Mouse (Mus musculus) lung, embryonic 15.5 days (tissue): ENCODE measurements around the gene Ctnna3. TPM values are rescaled to one million over a fixed set of nuclear protein-coding genes. Genes with fewer than 3 reads are reported as not detected.

Source experiments
- ATAC-seq: fragments of 200-750 bp; cut with Nextera tagmentation; 2 replicates; pipeline ENCODE4 v1.8.0; 2017; ENCODE audit warnings: moderate number of reproducible peaks, borderline replicate concordance; ENCODE audit not compliant: low FRiP score, low TSS enrichment; ENCODE audit errors: extremely low read depth
- H3K27ac ChIP-seq: fragments of 300-500 bp; sonication (generic); 2 replicates; pipeline ENCODE4 v1.5.1; 2015; ENCODE audit warnings: moderate library complexity, mild to moderate bottlenecking, inconsistent platforms
- H3K27me3 ChIP-seq: fragments of 300-500 bp; sonication (generic); 2 replicates; pipeline ENCODE4 v1.6.1; 2015; ENCODE audit warnings: inconsistent platforms
- H3K36me3 ChIP-seq: fragments of 300-500 bp; sonication (generic); 2 replicates; pipeline ENCODE4 v1.6.1; 2015; ENCODE audit warnings: inconsistent platforms
- H3K4me1 ChIP-seq: fragments of 300-500 bp; sonication (generic); 2 replicates; pipeline ENCODE4 v1.6.1; 2015; ENCODE audit warnings: inconsistent platforms
- H3K4me2 ChIP-seq: fragments of 300-500 bp; sonication (generic); 2 replicates; pipeline ENCODE4 v1.6.1; 2015; ENCODE audit warnings: inconsistent platforms, mild to moderate bottlenecking, moderate library complexity
- H3K4me3 ChIP-seq: fragments of 300-500 bp; sonication (generic); 2 replicates; pipeline ENCODE4 v1.5.1; 2015; ENCODE audit warnings: mild to moderate bottlenecking, inconsistent platforms
- H3K9ac ChIP-seq: fragments of 300-500 bp; sonication (generic); 2 replicates; pipeline ENCODE4 v1.6.1; 2015; ENCODE audit warnings: inconsistent platforms
- H3K9me3 ChIP-seq: fragments of 300-500 bp; sonication (generic); 2 replicates; pipeline ENCODE4 v1.6.1; 2016; ENCODE audit warnings: inconsistent platforms
- WGBS: fragments of 180-500 bp; shearing (Covaris S2); methylation state at CpG from one replicate; pipeline ENCODE4 v1.1.7; 2015; 5-methylcytosine and 5-hydroxymethylcytosine counted together
- polyA plus RNA-seq: library from polyadenylated mRNA; unstranded; fragments of >200 nt; fragmentation: Nextera tagmentation; extraction: Ambion mirVana; gene quantifications from 2 replicates; pipeline ENCODE4 v1.2.1, GENCODE M21; 2015

Gene Ctnna3
- polyA plus RNA-seq, 1 experiment from 2014 or later: 1.2 TPM

DNA sequence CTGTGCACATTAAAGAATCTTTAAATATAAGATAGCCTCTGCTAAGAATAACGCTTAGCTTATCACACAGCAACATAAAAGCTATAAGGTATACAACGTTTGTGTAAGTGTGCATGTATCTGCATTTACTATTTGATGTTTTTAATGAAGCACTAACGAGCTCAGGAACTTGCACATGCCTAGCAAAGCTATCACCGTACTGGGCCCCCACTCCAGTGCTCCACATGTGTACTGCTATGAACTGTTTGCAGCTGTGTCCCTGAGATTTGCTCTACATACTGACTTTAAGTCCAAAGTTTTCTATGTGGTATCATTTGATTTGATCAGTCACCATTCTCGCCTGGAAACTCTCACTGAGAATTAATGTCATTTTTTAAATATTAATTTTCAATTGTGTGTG lies 549.1 kb downstream of the Ctnna3 start:
- WGBS: 59% methylated on average over 5 of the region's 5 CpGs

DNA sequence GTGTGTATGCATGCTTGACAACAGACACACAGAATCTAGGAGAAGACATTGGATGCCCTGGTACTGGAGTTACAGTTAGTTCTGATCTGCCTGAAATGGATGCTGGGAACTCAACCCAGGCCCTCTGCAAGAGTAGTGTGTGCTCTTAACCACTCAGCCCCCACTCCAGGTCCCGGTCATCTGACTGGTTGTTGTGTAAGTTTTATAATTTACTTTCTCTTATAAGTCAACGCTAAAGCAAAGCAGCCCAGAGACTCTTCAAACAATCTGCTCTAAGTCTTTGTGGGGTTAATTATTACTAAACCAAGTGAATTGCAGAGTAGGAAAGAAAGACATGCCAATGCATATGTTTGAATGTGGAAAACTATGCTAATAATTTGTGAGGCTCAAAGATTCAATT lies 549.5 kb downstream of the Ctnna3 start:
- H3K4me1 ChIP-seq: peaks cover 19% of the 10 kb centered on the region
- H3K9ac ChIP-seq: no peak overlapping the region
- no peak overlapping the region for H3K4me3 ChIP-seq
- no peaks in the 10 kb centered on the region for H3K27me3 ChIP-seq
- no peaks in the 10 kb centered on the region for H3K36me3 ChIP-seq
- H3K27ac ChIP-seq: no peak overlapping the region
- no peaks in the 10 kb centered on the region for H3K9me3 ChIP-seq
- 56% methylated on average over 2 of the region's 2 CpGs for WGBS
- ATAC-seq: no peak
- H3K4me2 ChIP-seq: no peak overlapping the region

More for the DNA sequence above, 549.1 kb downstream of the Ctnna3 start:
- Histone ChIP-seq H3K27ac (no peak overlapping the region), H3K4me3 (no peak overlapping the region), H3K9ac (no peak overlapping the region), H3K4me2 (no peak overlapping the region), H3K9me3 (no peaks in the 10 kb centered on the region), H3K36me3 (no peaks in the 10 kb centered on the region), H3K4me1 (peaks cover 19% of the 10 kb centered on the region), H3K27me3 (no peaks in the 10 kb centered on the region)
- ATAC-seq: no peak

DNA sequence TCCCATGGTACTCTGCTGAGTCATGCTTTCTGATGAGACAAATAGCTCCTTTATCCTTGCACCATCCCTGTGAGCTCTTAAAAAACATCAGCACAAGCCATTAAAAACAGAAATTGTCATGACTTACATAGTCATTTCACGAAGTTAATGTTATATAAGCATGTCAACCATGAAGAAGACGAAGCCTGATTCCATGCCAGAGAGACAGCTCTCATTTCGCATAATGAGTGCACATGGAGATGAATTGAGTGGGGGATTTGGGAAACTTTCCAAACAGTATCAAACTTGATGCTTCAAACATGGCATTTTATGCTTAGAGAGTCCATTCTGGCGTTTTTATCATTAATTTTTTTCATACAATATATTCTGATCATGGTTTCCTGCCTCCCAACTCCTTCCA lies 555.7 kb downstream of the Ctnna3 start:
- Histone ChIP-seq H3K4me2 (no peak overlapping the region), H3K9me3 (no peaks in the 10 kb centered on the region), H3K27ac (no peak overlapping the region), H3K4me1 (no peaks in the 10 kb centered on the region), H3K4me3 (no peak overlapping the region), H3K9ac (no peak overlapping the region), H3K27me3 (no peaks in the 10 kb centered on the region), H3K36me3 (no peaks in the 10 kb centered on the region)
- WGBS: 63% methylated on average over 4 of the region's 4 CpGs
- ATAC-seq: no peak

DNA sequence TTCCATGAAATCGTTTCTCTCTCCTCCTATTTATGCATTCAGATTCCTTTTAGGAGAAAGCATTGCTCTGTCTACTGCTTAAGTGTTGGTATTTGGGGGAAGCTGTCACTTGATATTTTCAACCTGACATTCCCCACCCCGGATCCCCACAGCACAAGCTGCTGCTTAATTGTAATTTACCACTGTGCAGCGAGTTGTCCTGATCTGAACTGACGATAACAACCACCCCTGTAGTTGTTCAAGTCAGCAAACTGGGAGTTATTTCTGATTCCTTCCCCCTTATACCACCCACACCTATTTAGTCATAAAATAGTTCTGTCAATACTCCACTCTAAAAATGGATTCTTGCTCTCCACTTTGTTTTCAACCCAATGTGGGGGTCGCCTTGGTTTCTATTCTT lies 564.4 kb downstream of the Ctnna3 start:
- WGBS: 69% methylated on average over 5 of the region's 5 CpGs
- Histone ChIP-seq H3K9me3 (no peaks in the 10 kb centered on the region), H3K4me3 (no peak overlapping the region), H3K9ac (no peak overlapping the region), H3K4me2 (no peak overlapping the region), H3K4me1 (no peaks in the 10 kb centered on the region), H3K27ac (no peak overlapping the region), H3K27me3 (no peaks in the 10 kb centered on the region), H3K36me3 (no peaks in the 10 kb centered on the region)
- ATAC-seq: no peak

DNA sequence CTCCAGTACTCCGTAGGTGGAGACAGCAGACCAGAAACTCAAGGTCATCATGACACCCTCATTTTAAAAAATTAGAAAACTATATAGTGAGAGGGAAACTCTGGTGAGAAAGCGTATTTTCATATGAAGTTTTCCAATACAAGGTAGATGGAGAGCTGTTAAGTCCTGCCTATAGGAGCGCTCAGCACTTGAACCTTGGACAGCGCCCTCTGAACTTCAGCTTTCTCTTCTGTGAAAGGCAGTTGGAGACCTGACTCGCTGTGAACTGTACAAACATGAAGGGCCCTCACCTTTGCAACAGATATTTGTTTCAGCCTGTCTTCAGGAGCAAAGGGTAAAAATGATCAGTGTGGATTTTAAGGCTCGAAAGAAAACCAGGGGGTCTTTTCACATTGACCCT lies 571.6 kb downstream of the Ctnna3 start:
- 61% methylated on average over 6 of the region's 6 CpGs for WGBS
- Histone ChIP-seq H3K9me3 (no peaks in the 10 kb centered on the region), H3K4me3 (no peak overlapping the region), H3K4me2 (no peak overlapping the region), H3K27me3 (no peaks in the 10 kb centered on the region), H3K4me1 (no peaks in the 10 kb centered on the region), H3K27ac (no peak overlapping the region), H3K36me3 (no peaks in the 10 kb centered on the region), H3K9ac (no peak overlapping the region)
- ATAC-seq: no peak

DNA sequence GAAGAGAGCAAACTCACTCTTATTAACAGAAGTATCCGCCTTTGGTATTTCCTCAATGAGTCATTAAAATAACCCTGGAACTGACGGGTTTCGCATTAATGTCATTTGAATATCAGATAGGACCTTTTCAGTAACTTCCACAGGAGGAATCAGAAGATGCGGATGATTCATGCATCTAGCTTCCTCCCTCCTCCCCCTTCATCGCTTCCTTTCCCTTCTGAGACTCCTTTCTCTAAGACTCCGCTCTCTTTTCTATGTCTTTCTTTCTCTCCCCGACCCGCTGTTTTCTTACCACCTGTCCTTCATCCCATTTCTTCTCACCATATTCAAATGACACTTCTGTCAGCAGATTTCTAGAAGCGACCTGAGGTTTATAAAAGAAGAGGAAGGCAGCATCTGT lies 572.1 kb downstream of the Ctnna3 start:
- Histone ChIP-seq H3K4me2 (no peak overlapping the region), H3K27me3 (no peaks in the 10 kb centered on the region), H3K9me3 (no peaks in the 10 kb centered on the region), H3K36me3 (no peaks in the 10 kb centered on the region), H3K27ac (no peak overlapping the region), H3K4me3 (no peak overlapping the region), H3K9ac (no peak overlapping the region), H3K4me1 (no peaks in the 10 kb centered on the region)
- no peak for ATAC-seq
- 72% methylated on average over 9 of the region's 9 CpGs for WGBS

DNA sequence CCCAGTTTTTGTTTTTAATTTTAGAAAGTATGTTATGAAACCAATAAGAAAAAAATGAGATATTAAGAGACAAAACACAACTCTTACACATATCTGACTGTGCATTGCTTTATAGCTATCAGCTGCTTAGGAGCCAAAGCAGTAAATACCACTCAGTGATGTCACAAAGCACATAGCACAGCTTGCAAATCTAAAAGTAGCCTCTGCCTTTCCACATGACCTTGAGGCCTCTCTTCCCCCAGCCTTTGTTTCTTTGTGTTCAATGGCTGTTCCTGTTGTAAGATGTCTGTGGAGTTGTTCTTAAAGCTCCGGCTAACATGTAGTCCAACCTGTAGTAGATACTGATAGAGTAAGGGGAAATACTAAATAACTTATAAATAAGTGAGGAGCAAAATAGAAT lies 590.4 kb downstream of the Ctnna3 start:
- Histone ChIP-seq H3K9ac (no peak overlapping the region), H3K4me1 (no peaks in the 10 kb centered on the region), H3K9me3 (no peaks in the 10 kb centered on the region), H3K27ac (no peak overlapping the region), H3K36me3 (no peaks in the 10 kb centered on the region), H3K4me2 (no peak overlapping the region), H3K4me3 (no peak overlapping the region), H3K27me3 (no peaks in the 10 kb centered on the region)
- WGBS: 96% methylated on average over 1 of the region's 1 CpGs
- ATAC-seq: no peak

DNA sequence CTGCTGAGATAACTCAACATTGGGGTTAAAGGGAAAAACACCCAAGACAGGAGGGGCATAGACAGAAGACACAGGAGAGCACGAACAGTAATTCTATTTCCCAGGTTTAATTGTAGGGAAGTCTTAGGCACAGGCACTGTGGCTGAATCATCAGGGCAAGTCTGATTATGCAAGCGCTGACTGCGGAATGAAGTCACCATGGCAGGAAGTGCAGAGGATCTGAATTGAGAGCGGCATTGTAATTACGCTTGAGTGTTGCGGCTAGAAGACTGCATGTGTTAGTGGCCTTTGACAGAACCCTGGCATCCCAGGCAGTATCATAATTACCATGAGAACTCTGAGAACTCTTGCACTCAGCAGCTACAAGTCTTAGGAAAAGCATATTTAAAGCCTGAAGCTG lies 593.4 kb downstream of the Ctnna3 start:
- WGBS: 66% methylated on average over 6 of the region's 6 CpGs
- no peak overlapping the region for H3K4me2 ChIP-seq
- H3K36me3 ChIP-seq: no peaks in the 10 kb centered on the region
- H3K9ac ChIP-seq: no peak overlapping the region
- no peaks in the 10 kb centered on the region for H3K4me1 ChIP-seq
- H3K9me3 ChIP-seq: no peaks in the 10 kb centered on the region
- no peak overlapping the region for H3K27ac ChIP-seq
- H3K27me3 ChIP-seq: no peaks in the 10 kb centered on the region
- H3K4me3 ChIP-seq: no peak overlapping the region
- no peak for ATAC-seq

DNA sequence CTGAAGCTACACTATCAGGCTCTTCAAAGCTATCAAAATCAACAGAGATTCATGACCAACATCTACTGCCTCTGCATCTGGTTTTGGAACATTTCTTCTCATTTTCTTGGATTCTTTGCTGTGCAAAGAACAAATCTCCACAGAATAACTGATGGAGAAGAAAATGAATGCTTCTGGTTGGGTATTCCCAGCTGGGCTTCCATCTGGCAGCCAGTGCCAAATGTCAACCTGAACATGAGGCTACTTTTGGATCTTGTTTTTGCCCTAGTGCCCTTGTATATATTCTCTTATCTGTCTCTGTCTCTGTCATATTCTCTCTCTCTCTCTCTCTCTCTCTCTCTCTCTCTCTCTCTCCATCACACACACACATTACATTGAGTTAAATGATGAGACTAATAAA lies 601.0 kb downstream of the Ctnna3 start:
- Histone ChIP-seq H3K4me2 (no peak overlapping the region), H3K9ac (no peak overlapping the region), H3K9me3 (no peaks in the 10 kb centered on the region), H3K36me3 (no peaks in the 10 kb centered on the region), H3K27ac (no peak overlapping the region), H3K27me3 (no peaks in the 10 kb centered on the region), H3K4me3 (no peak overlapping the region), H3K4me1 (no peaks in the 10 kb centered on the region)
- ATAC-seq: no peak

DNA sequence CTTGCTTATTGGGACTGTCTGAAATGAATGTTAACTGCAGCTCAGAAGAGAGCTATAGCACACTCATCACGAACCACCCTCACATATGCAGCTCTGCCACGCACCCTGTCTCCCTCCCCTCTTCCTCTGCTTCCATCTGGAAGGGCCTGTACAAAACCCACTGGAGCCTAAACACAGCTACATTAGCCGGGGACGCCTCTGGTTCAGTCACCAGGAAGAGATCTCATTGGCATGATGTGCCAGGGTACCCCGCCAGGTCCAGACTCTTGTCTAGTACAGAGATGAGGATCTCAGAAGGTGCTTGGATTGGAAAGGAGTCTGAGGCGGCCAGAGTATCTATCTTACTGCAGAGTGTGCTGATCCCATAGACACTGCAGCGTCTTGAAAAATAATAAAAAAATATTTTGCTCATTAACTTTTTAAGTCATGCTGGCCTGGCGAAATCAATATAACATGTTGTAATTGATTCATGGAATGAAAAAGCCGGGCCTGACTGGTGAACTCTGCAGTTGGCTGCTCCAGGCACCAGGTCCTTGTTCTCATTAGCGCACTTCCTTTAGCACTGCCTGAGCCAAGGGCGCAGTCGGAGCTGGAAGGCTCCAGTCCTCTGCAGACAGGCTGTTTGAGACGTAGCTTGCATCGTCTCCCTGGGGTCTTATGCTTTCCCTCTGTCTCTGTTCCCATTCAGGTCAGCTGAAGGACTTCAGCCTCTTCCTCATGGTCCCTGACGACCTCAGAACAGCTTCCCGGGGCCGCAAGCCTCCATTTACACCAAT lies 610.0 kb downstream of the Ctnna3 start:
- Histone ChIP-seq H3K9ac (no peak overlapping the region), H3K4me2 (no peak overlapping the region; the same call in 1 of the 2 replicates), H3K4me3 (no peak overlapping the region), H3K27ac (no peak overlapping the region; the same call in 1 of the 2 replicates), H3K9me3 (no peaks in the 10 kb centered on the region), H3K4me1 (peaks cover 15% of the 10 kb centered on the region), H3K27me3 (no peaks in the 10 kb centered on the region), H3K36me3 (no peaks in the 10 kb centered on the region)
- WGBS: 67% methylated on average over 17 of the region's 17 CpGs
- ATAC-seq: peak; percentile 43; the same call in 1 of the 2 replicates

DNA sequence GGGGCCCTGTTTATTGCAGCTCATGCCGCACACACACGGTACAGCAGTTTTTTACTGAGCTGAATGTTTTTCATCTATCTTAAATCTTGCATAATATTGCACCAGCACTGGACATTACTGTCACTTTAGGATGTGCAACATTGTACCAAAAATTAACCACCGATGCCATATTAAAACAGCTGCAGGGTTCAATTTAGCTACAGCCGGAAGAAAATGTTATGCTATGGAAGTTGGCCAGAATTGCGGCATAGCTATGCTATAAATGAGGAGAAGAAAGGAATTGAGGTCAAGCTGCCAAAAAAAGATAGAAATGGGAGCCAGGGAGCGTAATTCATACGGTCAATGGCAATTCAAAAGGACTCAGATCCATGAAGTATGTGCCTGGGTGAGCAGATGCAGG lies 611.3 kb downstream of the Ctnna3 start:
- ATAC-seq: peak; percentile 79
- Histone ChIP-seq H3K4me1 (peaks cover 15% of the 10 kb centered on the region), H3K4me3 (no peak overlapping the region), H3K4me2 (no peak overlapping the region), H3K27ac (no peak overlapping the region), H3K9me3 (no peaks in the 10 kb centered on the region), H3K36me3 (no peaks in the 10 kb centered on the region), H3K9ac (no peak overlapping the region), H3K27me3 (no peaks in the 10 kb centered on the region)
- WGBS: 43% methylated on average over 7 of the region's 7 CpGs

DNA sequence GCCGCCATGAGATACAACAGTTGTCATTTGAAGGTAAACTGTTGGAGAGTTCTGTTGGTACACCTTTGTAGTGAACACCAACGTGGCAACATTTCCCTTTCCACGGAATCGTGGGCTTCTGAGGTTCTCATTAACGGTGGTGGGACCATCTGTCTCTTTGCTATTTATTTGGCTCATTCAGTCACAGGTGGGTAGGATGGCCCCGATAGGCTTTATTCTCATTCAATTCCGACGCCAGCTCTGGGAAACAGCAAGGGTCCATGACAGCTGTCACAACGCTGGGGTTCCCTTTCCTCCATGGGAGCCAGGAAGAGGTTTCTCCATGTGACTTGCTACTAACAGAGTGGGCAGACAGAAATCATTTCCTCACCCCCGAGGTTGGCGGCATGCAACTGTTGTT lies 612.0 kb downstream of the Ctnna3 start:
- no peaks in the 10 kb centered on the region for H3K9me3 ChIP-seq
- H3K4me2 ChIP-seq: no peak overlapping the region
- H3K4me1 ChIP-seq: peaks cover 15% of the 10 kb centered on the region
- no peaks in the 10 kb centered on the region for H3K27me3 ChIP-seq
- WGBS: 80% methylated on average over 11 of the region's 11 CpGs
- no peaks in the 10 kb centered on the region for H3K36me3 ChIP-seq
- H3K4me3 ChIP-seq: no peak overlapping the region
- no peak overlapping the region for H3K27ac ChIP-seq
- no peak for ATAC-seq
- H3K9ac ChIP-seq: no peak overlapping the region

DNA sequence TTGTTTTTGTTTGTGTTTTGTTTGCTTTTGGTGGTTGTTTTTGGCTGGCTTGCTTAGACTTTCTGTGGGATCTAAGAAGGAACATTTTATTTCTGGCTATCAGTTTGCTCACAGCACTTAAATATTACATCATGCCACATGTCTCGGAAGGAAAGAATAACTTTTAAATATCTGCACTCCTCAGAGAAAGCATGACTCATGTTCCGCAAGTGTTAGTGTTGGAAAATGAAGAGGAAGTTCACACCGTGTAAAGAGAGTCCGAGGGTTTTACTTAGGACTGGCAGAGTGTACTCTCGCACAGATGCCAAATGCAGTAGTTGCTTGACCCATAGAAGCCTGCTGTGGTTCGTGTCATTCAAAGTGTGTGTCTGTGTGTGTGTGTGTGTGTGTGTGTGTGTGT lies 619.3 kb downstream of the Ctnna3 start:
- no peak overlapping the region for H3K4me2 ChIP-seq
- no peak for ATAC-seq
- no peak overlapping the region for H3K4me3 ChIP-seq
- 61% methylated on average over 6 of the region's 6 CpGs for whole genome bisulfite sequencing
- H3K36me3 ChIP-seq: no peaks in the 10 kb centered on the region
- H3K9me3 ChIP-seq: no peaks in the 10 kb centered on the region
- no peaks in the 10 kb centered on the region for H3K4me1 ChIP-seq
- H3K9ac ChIP-seq: no peak overlapping the region
- H3K27ac ChIP-seq: no peak overlapping the region
- no peaks in the 10 kb centered on the region for H3K27me3 ChIP-seq
